Mouse (Mus musculus) gastrocnemius, postnatal 10 days (tissue): ENCODE measurements around the gene Casp1. TPM values are rescaled to one million over a fixed set of nuclear protein-coding genes. Genes with fewer than 3 reads are reported as not detected.

Experiments used
- DNase-seq: peaks from one replicate; pipeline ENCODE4 v3.0.0; 2021; ENCODE audit warnings: mixed read lengths
- long read RNA-seq, 2 experiments: library from polyadenylated mRNA; stranded (forward); transcript quantifications; one replicate each; pipeline ENCODE4 v2.0.0; 2021
- total RNA-seq, 2 experiments: library from RNA; stranded (reverse); gene quantifications; 2 replicates each; pipeline ENCODE4 v1.2.3; 2021

Casp1 gene
- under 1 TPM; 0.31 to 0.68 TPM for total RNA-seq
- long read RNA-seq, experiment 1, partial matches to known transcripts = 0 of 1 reads
- long read RNA-seq, experiment 1, other reads (novel, unspliced or antisense) = 1 of 1 reads
- long read RNA-seq, experiment 2 = 0 reads

- no peak for DNase-seq
These were observed at the start of gene Casp1 for GRCm38 (mm10) chr9:5298329-5299131. Casp1 (plus strand) TSS chr9:5298517.

GRCm38 (mm10) chr9:5263951-5264475 lies 34.3 kb upstream of the Casp1 start:
- DNase-seq = no peak

GRCm38 (mm10) chr9:5270274-5270673 lies 28.0 kb upstream of the Casp1 start:
- no peak for DNase-seq

- DNase-seq = no peak
These were observed 27.4 kb upstream of the Casp1 start for GRCm38 (mm10) chr9:5270884-5271283.

- DNase-seq = no peak
These were observed 26.9 kb upstream of the Casp1 start for GRCm38 (mm10) chr9:5271334-5271845.

- DNase-seq = no peak
These were observed 12.2 kb upstream of the Casp1 start for GRCm38 (mm10) chr9:5286071-5286470.

- DNase-seq = no peak
These were observed 11.7 kb upstream of the Casp1 start for GRCm38 (mm10) chr9:5286597-5286996.

- no peak for DNase-seq
These were observed 1.7 kb upstream of the Casp1 start for GRCm38 (mm10) chr9:5296354-5297237.

GRCm38 (mm10) chr9:5299132-5299381 lies 740 bp downstream of the Casp1 start:
- DNase-seq = no peak

- no peak for DNase-seq
These were observed 10.2 kb downstream of the Casp1 start, which contains the start of gene Casp4 for GRCm38 (mm10) chr9:5308561-5308960. Casp4 (plus strand) TSS chr9:5308828.

GRCm38 (mm10) chr9:5310112-5310511 lies 11.8 kb downstream of the Casp1 start:
- no peak for DNase-seq

- no peak for DNase-seq
These were observed 13.1 kb downstream of the Casp1 start for GRCm38 (mm10) chr9:5311435-5311834.

- DNase-seq = no peak
These were observed 29.9 kb downstream of the Casp1 start for GRCm38 (mm10) chr9:5328204-5328603.

- no peak for DNase-seq
These were observed 34.1 kb downstream of the Casp1 start for GRCm38 (mm10) chr9:5332441-5332840.

- no peak for DNase-seq
These were observed 35.1 kb downstream of the Casp1 start for GRCm38 (mm10) chr9:5333422-5333821.

GRCm38 (mm10) chr9:5343092-5343491 lies 44.8 kb downstream of the Casp1 start:
- DNase-seq = no peak

GRCm38 (mm10) chr9:5344090-5344489 lies 45.8 kb downstream of the Casp1 start:
- no peak for DNase-seq

- no peak for DNase-seq
These were observed 47.1 kb downstream of the Casp1 start, which contains the start of gene Casp12 for GRCm38 (mm10) chr9:5345291-5345898. Casp12 (plus strand) TSS chr9:5345430.

GRCm38 (mm10) chr9:5347381-5347780 lies 49.1 kb downstream of the Casp1 start:
- no peak for DNase-seq

- DNase-seq = no peak
These were observed 55.4 kb downstream of the Casp1 start for GRCm38 (mm10) chr9:5353673-5354072.

- DNase-seq = no peak
These were observed 58.5 kb downstream of the Casp1 start for GRCm38 (mm10) chr9:5356801-5357200.
